Mouse (Mus musculus): ENCODE data around the gene Spen. TPM values are rescaled to one million over a fixed set of nuclear protein-coding genes. Genes with fewer than 3 reads are reported as not detected.

The Spen gene
- total RNA-seq, 2 experiments from 2014 or later, result 18.6 to 19.9 TPM

DNA sequence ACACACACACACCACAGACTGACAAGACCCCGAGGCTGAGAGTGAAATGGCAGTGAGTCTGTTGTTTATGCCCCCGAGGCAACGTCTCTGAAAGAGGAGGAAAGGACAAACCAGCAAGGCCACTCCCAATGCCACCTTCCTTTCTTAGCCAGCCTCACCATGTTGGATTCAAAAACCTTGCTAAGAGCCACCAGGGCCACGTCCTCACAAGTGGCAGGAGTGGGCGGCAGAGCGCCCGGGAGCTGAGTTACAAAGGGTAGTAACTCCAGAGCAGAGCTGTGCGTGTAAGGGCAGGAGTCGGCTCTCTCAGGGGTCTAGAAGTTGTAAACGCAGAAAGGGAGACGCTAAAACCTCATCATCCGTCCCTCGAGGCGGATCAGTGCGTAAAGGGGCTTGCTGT is 7.4 kb downstream of the Spen start:
- no peak for DNase-seq

GRCm38 (mm10) chr4:141528938-141529337 is 9.5 kb downstream of the Spen start:
- DNase-seq, result no peak

DNA sequence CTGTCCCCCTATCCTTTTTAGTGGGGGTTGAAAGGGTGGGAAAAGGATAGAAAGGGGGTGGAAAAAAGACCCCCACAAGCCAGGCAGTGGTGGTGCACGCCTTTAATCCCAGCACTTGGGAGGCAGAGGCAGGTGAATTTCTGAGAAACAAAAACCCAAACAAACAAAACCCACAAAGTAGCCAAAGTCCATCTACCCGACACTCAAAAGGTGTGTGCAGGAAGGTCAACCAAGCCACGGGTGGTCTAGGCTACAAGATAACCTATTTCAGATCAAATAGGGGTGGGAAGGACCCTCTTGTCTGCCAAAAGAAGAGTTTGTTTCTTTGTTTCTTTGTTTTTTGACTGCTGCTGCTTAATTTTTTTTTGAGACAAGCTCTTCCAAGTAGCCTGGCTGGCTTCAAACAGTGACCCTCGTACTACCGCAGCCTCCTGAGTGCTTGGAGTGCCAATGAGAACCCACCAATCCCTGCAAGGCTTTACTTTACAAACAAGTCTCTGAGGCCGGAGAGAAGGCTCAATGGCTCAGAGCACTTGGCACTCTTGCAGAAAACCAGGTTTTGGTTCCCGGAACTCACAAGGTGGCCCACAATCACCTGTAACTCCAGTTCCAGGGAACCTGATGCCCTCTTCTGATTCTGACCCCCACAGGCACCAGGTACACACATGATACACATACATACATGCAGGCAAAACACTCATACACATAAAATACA is 11.3 kb downstream of the Spen start:
- no peak for DNase-seq

DNA sequence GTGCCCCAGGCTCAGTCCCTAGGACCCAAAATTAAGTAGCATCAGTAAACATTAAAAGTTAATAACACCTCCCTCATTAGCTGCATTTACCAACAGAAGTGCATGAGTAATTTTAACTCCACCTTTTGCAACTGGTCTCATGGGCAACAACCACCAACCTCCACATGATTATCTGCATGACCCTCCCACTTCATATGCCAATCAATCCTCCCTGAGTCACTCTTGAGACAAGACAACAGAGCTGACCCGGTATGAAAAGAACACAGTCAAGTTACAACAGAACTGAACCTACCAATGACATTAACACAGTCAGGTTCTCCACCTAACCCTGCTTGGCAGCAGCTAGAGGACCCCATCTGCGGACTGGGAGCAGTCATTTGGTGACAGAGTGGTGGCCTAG is 12.5 kb downstream of the Spen start:
- no peak for DNase-seq

- no peak for DNase-seq
Measured at GRCm38 (mm10) chr4:141524658-141525057, 13.7 kb downstream of the Spen start.

- DNase-seq, result no peak
Measured at GRCm38 (mm10) chr4:141523128-141523527, 15.3 kb downstream of the Spen start.

DNA sequence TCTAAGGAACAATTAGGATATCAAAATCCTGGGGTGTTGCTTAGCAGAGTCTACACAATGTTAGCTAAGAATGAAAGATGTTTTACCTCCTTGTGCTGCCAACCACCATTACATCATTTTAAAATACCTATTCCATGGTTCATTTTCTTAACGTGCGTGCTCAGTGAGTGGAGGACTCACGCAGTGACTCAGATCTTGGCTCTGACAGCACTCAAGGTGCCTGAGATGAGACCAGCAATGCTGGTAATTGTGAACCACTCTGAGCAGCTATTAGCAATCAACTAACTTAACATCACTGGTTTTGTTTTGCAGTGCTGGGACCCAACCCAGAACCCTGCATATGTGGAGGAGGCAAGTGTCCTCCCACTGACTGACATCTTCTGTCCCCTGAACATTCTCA is 20.0 kb downstream of the Spen start:
- no peak for DNase-seq

DNA sequence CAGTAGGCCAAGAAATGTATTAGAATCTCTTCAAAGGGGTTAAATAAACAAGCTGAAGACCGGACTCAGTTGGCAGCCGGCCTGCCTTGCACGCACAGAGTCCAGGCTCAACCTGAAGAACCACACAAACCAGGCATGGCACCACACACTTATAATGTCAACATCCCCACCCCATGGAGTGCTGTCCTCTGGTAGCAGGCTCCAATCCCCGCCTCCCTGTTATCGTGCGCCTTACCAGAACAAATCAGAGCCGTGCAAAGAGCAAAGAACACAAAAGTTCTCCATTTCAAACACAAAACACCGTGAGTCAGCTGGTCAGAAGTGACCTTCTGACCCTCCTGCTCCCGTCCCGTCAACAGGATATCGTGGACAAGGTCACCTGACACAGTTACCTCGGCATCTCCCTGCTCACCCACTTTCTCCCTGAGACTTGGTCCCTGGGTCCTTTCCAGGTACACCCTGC is 24.2 kb downstream of the Spen start:
- no peak for DNase-seq

- no peak for DNase-seq
Measured at GRCm38 (mm10) chr4:141512145-141512544, 26.3 kb downstream of the Spen start.

DNA sequence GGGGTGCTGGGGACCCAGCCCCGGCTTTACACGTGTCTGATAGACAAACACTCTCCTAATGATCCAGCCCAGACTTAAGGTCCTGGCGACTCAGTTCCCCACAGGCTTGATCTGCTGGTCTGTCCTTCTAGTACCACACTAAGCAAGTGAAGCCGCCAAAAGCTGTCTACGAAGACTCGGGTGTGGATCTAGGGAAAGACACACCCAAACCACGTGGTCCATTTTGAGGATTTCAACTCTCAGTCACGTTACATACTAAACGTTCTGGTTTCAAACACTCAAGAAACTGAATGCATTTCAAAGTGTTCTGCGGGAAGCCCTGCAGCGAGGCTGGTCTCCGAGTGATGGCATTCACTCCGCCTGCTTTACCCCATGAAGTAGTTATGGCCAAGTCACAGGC is 27.9 kb downstream of the Spen start:
- no peak for DNase-seq

DNA sequence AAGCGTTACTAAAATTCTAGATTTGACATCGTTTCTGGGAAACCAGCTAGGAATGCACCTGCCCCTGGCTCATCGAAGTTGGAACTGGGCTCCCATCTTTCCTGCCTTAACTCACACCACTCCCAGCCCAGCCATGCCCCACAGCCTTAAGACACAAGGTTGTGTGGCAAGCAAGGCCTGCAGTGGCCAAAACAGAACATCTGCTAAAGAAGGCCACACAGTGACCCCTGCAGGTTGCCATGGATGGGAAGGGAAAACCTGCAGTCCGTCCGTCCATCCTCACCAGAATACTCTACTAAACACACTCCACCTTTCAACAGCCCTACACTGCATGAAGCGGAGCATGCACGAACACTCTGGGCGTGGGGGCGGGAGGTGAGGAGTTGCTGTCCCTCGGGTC is 31.5 kb downstream of the Spen start:
- DNase-seq, result peak; percentile 50

- DNase-seq, result peak; percentile 71
Measured at GRCm38 (mm10) chr4:141506352-141506751, 32.0 kb downstream of the Spen start.

- no peak for DNase-seq
Measured at GRCm38 (mm10) chr4:141505810-141506209, 32.6 kb downstream of the Spen start.

- no peak for DNase-seq
Measured at GRCm38 (mm10) chr4:141504471-141504870, 33.9 kb downstream of the Spen start.

DNA sequence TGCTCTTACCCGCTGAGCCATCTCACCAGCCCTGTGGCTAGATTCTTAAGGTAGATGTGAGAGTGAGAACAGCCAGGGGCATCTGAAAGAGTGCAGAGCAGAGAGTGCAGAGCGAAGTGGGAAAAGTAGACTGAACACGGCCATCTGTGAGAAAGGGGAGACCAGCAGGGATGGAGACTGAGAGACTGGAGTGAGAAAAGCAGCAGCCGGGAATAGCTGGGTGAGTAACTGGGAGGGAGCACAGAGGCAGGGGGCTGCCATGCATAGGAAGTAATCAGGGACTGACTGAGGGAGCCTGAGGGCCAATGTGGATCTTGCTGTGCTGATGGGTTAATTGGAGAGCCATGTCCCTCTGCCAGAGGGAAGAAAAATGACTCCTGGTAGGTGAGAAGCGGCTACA is 35.7 kb downstream of the Spen start:
- no peak for DNase-seq

GRCm38 (mm10) chr4:141501058-141501457 is 37.3 kb downstream of the Spen start:
- no peak for DNase-seq

DNA sequence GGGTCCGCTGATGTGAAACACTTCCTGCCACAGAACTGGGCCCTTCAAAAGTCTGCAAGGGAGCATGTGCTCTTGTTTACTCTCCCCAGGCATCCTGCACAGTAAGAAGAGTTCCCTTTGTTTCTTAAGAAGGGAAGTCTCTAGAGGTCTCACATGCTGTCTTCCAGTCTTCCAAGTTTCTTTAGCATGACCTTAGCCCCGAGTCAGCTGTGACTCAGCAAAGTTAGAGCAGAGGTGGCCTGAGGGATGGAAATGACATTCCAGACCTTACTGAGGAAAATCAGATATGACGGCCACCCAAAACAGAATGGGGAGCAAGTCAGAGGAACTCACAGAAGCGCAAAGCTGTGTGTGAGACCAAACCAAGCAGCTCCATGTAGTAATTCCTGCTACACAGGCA is 37.8 kb downstream of the Spen start:
- DNase-seq, result peak; percentile 29

DNA sequence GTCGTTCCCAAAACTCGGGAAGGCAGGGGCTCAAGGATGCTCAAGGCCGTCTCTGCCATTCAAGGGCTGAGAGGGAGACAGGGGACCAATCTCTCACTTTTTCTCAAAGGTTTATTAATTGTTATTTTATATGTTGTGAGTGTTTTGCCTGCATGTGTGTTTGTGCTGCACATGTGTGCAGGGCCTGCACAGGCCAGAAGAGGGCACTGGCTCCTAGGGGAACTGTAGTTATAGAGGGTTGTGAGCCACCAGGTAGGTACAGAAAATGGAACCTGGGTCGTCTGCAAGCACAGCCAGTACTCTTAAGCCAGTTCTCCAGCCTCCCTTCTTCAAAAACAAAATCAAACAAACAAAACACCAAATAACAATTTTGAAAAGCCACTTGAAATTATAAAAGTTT is 49.7 kb downstream of the Spen start:
- no peak for DNase-seq

DNA sequence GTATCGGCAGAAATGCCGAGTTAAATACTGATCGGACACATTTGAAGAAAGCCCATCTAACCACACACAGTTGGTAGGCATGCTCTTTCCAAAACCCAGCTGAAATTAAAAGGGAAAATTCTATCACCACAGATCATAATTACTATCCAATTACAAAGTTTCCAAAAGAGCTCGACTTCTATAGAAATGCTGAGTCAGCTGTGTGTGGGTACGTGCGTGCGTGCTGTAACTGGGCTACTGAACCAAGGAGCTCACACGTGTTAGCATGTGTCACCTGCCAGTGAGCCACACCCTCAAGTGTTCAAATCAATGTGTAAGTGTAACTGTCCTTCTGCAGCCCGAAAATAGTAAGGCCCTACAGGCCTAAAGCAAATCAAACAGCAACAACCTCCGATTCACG is 50.8 kb downstream of the Spen start:
- DNase-seq, result no peak

DNA sequence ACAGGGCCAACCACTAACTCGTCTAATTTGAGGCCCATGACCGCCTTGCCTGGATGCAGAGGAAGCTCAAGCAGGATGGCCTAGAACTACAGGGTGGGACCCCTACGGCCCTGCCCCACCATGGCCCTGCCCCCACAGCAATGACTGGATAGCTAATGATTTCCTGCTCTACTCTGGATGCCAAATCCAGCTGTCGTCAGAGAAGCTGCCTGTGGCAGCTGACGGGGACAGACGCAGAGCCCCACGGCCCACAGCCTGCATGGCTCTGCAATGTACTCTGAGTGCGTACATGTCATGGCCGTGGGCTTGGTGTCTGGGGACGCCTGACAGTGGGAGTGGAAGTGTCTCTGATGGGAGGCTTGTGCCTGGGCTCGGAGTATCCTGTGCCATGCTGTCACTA is 54.3 kb downstream of the Spen start:
- no peak for DNase-seq

DNA sequence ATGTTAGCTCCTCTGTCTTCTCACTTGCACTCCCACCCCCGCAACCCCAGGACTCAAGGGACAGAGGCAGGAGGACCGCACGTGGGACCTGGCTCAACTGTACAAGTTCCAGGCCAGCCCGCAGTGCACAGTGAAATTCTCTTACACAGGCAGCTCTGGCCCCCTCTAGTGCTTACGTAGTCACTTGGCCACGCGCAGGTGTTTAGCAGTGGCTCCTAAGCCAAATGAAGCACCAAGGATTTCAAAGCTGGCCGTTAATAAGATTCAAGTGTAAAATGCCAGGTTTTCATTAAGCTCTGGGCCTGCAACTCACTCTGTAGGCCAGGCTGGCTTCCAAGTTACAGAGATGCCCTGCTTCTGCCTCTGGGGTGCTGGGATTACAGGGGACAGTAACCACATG is 59.0 kb downstream of the Spen start:
- no peak for DNase-seq

DNA sequence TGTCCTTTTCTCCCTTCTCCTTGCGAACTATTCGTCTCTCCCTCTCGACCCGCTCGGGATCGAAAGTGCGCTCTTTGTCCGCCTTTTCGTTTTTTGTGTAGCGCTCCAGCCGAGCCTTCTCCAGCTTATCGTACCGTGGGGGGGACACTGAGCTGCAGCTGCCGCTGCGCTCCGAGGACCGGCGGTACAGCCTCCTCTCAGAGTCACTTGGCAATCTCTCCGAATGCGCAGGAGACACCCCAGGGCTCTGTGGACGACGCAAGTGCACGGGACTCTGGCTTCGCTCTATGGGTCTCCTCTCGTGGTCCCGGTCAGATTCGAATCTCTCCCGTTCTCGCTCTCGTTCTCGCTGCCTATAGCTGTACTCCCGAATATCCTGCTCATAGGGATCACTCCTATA is 59.6 kb downstream of the Spen start:
- DNase-seq, result no peak

DNA sequence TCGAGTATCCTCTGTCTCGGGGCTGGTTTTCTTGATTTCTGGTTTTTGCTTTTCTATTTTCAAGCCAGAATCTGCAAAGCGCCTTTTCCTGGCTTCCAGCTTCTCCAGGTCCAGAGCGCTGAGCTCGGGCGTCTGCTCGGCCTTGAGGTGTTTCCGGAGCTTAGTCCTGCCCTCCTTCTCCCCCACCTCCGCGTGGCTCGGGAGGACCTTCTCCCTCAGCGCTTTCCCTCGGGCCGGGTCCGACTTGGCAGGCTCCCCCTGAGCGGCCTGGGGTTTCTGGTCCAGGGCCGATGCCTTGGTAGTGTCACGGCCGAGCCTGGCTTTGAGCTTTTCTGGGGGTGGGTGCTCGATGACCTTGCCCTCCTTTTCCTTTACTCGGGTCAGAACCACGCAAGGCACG is 60.2 kb downstream of the Spen start:
- no peak for DNase-seq

DNA sequence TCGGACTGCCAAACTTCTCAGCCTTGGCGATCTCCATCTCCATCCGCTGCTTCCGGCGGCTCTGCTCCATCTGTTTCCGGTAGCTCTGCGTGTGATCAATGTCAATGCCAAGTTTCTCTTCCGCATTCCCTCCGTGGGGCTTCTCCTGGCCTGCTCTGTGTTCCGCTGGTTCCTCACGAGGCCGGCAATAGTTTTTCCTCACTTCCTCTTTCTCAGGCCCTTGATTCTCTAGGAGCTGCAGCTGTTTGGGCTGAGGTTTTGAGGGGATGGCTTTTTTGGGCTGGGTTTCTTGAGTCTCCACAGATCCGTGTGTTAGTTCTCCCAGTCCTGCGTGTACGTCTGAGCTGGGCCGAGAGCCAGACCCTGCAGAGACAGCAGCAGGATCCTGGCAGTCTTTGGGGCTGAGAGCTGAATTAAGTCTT is 60.7 kb downstream of the Spen start:
- DNase-seq, result peak; percentile 69

DNA sequence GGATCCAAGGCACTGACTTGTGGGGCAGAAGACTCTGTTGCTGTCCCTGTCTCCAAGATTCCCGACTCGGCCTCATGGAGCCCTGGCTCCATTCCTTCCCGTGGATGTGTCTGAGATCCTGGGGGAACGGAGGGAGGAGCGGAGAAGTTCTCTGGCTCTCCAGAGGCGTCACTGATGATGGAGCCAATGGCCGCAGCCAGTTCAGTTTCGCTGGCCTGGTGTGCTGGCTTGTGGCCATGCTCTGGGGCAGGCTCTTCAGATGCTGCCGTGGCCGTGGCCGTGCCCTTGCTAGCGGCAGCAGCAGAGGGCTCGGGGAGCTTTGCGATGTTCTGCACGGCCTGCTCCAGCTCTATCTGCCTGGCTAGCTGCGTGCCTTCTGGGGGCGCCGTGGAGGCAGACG is 64.0 kb downstream of the Spen start:
- DNase-seq, result no peak
